Mouse (Mus musculus) c-Kit-positive CD71-positive TER-119-positive erythroid progenitor cells, embryonic 14.5 days (primary cell): ENCODE measurements at regions not wholly inside any gene's neighbourhood (a gene's known extent, or its start where the extent isn't known, plus 50 kb on each side); places are given as distances from the start of the nearest gene placed in this dataset.

ENCODE experiments used
- DNase-seq: peaks from one replicate; pipeline ENCODE4 v3.0.0-alpha.2; 2013; ENCODE audit warnings: low spot score

GRCm38 (mm10) chr3:60138319-60138718 is 56.6 kb downstream of the Sucnr1 start:
- no peak for DNase-seq

- no peak for DNase-seq
Measured at GRCm38 (mm10) chr3:60159865-60160264, 78.2 kb downstream of the Sucnr1 start.

GRCm38 (mm10) chr3:60167633-60168032 is 86.0 kb downstream of the Sucnr1 start:
- DNase-seq = no peak

GRCm38 (mm10) chr3:60168135-60168926 is 86.7 kb downstream of the Sucnr1 start:
- DNase-seq = no peak

- no peak for DNase-seq
Measured at GRCm38 (mm10) chr3:60169606-60170005, 87.9 kb downstream of the Sucnr1 start.

GRCm38 (mm10) chr3:60184481-60184880 is 102.8 kb downstream of the Sucnr1 start:
- no peak for DNase-seq

GRCm38 (mm10) chr3:60196031-60196430 is 114.4 kb downstream of the Sucnr1 start:
- no peak for DNase-seq

DNA sequence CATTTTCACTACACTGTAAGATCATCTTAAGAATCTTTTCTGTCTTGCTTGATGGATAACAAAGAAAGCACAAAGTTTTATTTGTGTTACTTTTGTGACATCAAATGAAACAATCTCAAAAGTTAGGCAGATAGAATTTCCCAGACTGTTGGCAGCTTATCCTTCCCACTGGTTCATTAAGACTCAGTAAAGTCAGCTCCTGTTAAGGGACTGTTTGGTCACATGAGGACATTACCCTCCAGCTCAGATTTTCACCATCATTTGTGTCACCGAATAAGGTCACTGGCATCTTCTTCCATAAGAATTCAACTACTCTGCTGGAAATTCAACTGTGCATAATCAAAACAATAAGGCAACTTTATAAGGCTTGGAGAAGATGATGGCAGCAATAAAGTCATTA is 126.3 kb downstream of the Sucnr1 start:
- no peak for DNase-seq

GRCm38 (mm10) chr3:60218938-60219337 is 137.3 kb downstream of the Sucnr1 start:
- no peak for DNase-seq

DNA sequence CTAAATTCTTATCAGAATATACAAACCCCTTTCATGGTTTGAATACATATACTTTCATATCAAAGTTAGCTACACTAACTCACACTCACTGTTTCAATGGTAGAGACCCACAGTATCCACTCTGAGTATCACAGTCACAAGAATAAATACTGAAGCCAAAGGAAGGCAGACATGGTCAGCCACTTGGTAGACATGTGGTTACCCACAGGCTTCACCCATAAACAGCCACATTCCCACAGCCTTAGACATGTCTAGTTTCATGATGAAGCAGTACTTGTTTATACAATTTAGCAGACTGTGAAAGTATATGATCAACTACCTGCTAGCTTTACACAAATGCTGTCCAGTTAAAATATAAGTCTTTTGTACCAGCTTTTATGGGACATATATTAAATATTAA is 159.0 kb downstream of the Sucnr1 start:
- DNase-seq = no peak

DNA sequence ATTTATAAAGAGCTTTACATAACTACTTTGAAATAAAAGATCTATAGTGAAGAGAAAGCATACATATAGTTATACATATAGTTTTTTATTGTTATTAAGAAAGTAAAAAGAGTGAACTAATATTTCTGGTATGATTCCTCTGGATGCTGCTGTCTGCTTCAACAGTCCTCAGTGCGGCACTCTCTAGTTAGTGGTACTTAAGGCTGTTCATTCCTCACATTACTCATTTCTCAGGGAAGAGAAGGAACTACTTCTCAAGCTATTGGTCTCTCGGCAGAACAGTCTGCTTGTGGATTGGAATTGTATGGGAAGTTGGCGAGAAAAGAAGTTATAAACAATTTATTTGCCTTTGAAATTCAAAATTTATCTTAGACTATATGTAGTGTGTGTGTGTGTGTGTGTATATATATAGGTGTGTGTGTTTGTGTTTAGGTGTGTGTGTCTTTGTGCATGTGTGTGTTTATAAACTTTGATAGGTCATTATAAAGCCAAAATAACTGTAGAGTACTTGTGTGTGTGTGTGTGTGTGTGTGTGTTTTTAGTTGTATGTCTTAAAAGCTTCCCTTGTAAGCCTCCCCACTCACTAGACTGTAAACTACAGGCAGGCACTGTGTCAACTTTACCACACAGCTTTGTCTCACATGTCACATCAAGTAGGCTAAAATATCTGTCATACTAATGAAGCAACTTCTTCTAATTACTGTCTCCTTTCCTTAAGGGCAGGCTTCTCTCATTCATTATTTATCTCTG is 185.2 kb downstream of the Sucnr1 start:
- DNase-seq = no peak

DNA sequence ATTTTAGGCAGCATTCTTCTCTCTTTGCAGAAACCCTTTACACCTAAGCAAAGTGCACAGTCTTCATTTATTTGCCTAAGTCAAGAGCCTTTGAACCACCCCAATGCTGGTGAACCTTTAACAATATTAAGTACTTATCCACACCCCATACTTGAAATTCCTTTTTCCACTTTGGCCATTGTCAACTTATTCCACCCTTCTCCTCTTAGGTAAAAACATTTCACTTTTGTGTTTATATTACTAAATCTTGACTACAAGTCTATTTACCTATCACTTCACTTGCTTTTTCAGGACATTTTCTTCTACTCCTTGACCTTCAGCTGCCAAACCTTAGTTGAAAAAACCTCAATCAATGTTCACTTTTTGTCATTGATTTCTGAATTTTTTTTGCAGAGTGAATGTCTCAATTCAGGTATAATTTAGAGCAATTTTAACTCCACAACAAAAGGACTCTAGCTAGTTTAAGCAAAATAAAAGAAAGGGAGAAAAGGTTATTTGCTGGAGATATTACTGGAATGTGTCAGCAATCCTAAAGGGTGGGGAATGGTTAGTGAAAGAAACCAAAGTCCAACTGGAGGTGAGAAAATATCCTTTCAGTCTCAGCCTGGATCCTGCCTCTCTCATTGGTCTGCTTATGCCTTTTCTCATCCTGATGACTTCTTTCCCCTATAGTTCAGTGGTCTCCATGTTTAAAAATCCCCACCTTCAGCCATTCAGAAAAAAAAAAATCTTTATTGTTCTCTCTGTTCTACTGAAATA is 185.9 kb downstream of the Sucnr1 start:
- DNase-seq = no peak

DNA sequence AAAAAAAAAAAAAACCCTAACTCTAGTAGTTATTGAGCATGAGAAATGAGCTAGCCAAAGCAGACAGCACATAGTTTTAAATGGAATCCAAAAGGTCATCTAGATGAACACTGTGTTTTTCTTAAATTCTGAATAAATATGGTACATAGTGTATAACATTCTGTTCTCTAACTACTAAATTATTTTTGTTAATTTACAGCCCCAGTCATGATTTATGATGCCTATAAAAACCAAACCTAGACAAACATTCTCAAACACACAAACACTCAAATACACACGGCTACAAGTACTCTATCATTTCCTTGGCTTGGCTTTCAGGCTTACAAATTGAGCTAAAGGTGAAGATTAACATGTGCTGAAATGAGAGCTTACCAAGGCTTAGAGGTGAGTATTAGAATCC is 188.8 kb downstream of the Sucnr1 start:
- DNase-seq = no peak

DNA sequence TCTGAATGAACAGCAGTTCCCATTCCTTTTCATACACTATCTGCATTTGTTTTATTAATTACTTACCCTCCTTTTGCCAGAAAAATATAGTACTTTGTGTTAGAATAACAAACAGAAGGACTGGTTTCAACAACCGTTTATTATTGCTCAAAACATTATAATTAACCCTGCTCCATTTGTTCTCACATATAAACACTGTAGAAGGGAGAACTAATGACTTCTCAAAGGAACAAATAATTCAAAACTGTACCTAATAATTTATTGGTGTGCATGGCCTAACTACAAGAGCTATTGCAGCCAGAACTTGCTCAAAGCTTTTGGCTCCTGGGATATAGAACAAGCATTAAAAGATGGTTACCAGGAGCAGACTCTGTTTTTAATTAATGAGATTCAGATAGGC is 192.1 kb downstream of the Sucnr1 start:
- DNase-seq = no peak

DNA sequence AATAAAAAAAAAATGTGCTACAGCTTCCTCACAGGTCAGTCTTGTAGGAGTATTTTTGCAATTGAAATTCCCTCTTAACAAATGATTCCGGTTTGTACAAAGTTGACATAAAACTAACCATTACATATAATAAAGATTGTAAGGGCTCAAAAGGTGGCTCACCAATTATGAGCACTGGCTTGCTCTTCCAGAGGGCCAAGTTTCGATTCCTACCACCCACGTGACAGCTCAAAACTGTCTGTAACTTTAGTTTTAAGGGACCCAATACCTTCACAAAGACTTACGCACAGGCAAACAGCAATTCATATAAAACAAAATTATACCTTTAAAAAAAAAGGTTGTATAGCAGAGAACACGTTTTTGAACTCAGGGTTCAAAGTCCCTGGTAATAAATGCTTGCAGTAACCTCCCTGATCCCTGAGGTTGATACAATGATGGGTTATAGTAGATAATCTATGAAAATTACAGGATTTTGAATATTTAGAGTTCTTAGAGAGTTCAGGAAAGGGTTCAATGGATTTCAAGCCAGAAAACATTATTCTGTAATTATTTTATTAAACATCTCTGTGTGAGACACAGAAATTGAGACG is 193.7 kb downstream of the Sucnr1 start:
- no peak for DNase-seq

DNA sequence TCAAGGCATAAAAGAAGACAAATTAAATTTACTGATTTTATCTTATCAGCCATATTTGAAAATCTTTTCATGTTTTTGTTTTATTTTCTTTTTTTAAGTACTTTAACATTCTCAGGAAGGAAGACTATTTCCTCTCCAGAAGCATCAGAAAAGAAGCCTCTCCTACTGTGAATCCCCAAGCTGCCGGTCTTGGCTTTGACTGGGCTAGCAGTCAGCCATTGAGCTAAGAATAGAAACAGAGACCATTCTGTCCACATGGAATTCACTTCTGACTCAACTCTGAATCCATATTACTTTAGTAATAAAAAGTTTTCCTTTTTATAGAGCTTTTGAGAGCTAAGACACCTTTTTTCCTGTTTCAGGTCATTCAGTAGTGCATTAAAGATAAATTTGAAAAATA is 194.8 kb upstream of the Mbnl1 start:
- DNase-seq = no peak

- no peak for DNase-seq
Measured at GRCm38 (mm10) chr3:60281229-60281628, 191.4 kb upstream of the Mbnl1 start.

- no peak for DNase-seq
Measured at GRCm38 (mm10) chr3:60281959-60282495, 190.6 kb upstream of the Mbnl1 start.

DNA sequence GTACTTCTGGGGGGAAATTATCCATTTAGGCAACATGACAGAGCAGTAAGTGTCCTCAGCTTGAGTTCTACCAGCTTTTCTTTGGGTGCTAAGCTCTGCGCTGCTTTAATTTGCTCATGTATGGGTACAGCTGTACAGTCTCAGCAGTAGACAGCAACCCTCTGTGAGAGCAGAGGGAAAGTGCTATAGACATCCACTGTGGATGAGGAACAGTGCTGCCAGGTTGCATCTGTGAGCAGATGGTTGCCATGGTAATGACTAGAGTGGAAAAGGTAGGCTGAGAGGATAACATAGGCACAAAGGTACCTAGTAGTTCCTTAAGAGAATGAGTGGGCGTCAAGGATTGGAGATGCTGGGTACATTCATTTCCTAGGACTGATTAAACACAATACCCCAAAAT is 180.5 kb upstream of the Mbnl1 start:
- no peak for DNase-seq

DNA sequence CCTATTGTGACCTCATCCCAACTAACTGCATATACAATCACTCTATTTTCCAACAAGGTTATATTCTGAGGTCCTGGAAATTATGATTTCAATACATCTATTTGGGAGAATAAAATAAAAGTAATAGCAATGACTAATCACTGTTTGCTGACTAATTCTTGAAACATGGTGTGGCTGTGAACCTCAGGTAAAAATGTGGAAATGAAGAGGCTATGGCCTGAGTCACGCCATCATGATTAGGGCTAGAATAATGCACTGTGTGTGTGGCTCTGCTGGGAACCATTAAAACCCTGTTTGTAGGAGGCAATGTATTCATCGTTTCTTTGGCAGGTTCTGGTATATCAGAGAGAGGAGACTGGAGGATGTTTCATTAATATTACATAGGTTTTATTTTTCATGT is 179.7 kb upstream of the Mbnl1 start:
- DNase-seq = no peak

- no peak for DNase-seq
Measured at GRCm38 (mm10) chr3:60305399-60305798, 167.2 kb upstream of the Mbnl1 start.

DNA sequence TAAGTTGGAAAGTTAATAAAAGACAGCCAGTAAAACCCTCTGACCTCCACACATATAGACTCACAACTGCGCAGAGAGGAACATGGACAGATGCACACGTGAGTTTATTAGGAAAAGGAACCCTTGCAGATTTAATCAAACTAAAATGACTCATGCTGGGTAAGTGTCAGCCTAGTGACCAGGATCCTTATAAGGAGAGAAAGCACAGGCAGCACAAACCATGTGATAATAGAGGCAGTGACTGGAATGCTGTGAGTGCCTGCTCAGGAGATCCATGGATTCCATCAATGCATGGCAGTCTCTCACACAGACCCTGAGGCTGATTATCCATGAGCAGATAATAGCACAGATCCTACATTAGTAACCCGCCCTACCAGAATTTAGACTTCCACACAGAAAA is 162.2 kb upstream of the Mbnl1 start:
- no peak for DNase-seq
